Mouse (Mus musculus) embryonic facial prominence, embryonic 11.5 days (tissue): ENCODE measurements around the gene Ndrg3. TPM values are rescaled to one million over a fixed set of nuclear protein-coding genes. Genes with fewer than 3 reads are reported as not detected.

Source experiments
- ATAC-seq: fragments of 200-750 bp; cut with Nextera tagmentation; replicated peaks from 2 replicates; pipeline ENCODE4 v1.8.0; 2017; ENCODE audit warnings: low read depth; ENCODE audit not compliant: insufficient number of reproducible peaks, low FRiP score, low TSS enrichment
- DNase-seq: peaks from one replicate; pipeline ENCODE4 v3.0.0-alpha.2; 2015; ENCODE audit warnings: low spot score
- H3K27ac ChIP-seq: fragments of 300-500 bp; sonication (generic); replicated peaks from 2 replicates; pipeline ENCODE4 v1.5.1; 2014; ENCODE audit warnings: mild to moderate bottlenecking, low read depth, low read length, control low read depth
- H3K27me3 ChIP-seq: fragments of 300-500 bp; sonication (generic); 2 replicates; pipeline ENCODE4 v1.6.1; 2014; ENCODE audit warnings: mild to moderate bottlenecking, low read length, moderate library complexity, mixed read lengths; ENCODE audit not compliant: control insufficient read depth, insufficient read depth
- H3K36me3 ChIP-seq: fragments of 300-500 bp; sonication (generic); replicated peaks from 2 replicates; pipeline ENCODE4 v1.6.1; 2014; ENCODE audit warnings: low read depth, mild to moderate bottlenecking, low read length, moderate library complexity, mixed read lengths; ENCODE audit not compliant: control insufficient read depth, insufficient read depth
- H3K4me1 ChIP-seq: fragments of 300-500 bp; sonication (generic); 2 replicates; pipeline ENCODE4 v1.6.1; 2014; ENCODE audit warnings: low read length, mixed read lengths; ENCODE audit not compliant: control insufficient read depth, insufficient read depth
- H3K4me2 ChIP-seq: fragments of 300-500 bp; sonication (generic); 2 replicates; pipeline ENCODE4 v1.6.1; 2014; ENCODE audit warnings: low read depth, mild to moderate bottlenecking, control low read depth, low read length, moderate library complexity
- H3K4me3 ChIP-seq: fragments of 300-500 bp; sonication (generic); 2 replicates; pipeline ENCODE4 v1.5.1; 2014; ENCODE audit warnings: low read depth, low read length, control low read depth
- H3K9ac ChIP-seq: fragments of 300-500 bp; sonication (generic); replicated peaks from 2 replicates; pipeline ENCODE4 v1.6.1; 2014; ENCODE audit warnings: mild to moderate bottlenecking, control low read depth, low read length
- H3K9me3 ChIP-seq: fragments of 300-500 bp; sonication (generic); replicated peaks from 2 replicates; pipeline ENCODE4 v1.6.1; 2016; ENCODE audit warnings: mild to moderate bottlenecking, low read length, inconsistent platforms, mixed read lengths; ENCODE audit not compliant: control insufficient read depth
- WGBS: fragments of 180-500 bp; shearing (Covaris S2); extraction: QIAGEN DNeasy Blood & Tissue Kit; methylation state at CpG from one replicate; pipeline ENCODE4 v1.1.7; 2014; 5-methylcytosine and 5-hydroxymethylcytosine counted together
- polyA plus RNA-seq: library from polyadenylated mRNA; unstranded; fragments of >200 nt; fragmentation: Nextera tagmentation; extraction: Ambion mirVana; gene quantifications from 2 replicates; pipeline ENCODE4 v1.2.1, GENCODE M21; 2014

Ndrg3 gene
- polyA plus RNA-seq, 1 experiment from 2014 or later, result 42.2 TPM

GRCm38 (mm10) chr2:157028261-157028660, 36.4 kb upstream of the Ndrg3 start:
- Histone ChIP-seq H3K36me3 (peaks cover 55% of the 10 kb centered on the region), H3K27me3 (no peaks in the 10 kb centered on the region), H3K4me2 (no peak overlapping the region), H3K4me1 (no peaks in the 10 kb centered on the region), H3K9ac (no peak overlapping the region), H3K4me3 (no peak overlapping the region), H3K9me3 (no peaks in the 10 kb centered on the region), H3K27ac (no peak overlapping the region)
- WGBS, result 87% methylated on average over 4 of the region's 4 CpGs
- DNase-seq, result no peak
- no peak for ATAC-seq

GRCm38 (mm10) chr2:157027106-157028008, 35.5 kb upstream of the Ndrg3 start:
- H3K27me3 ChIP-seq, result no peaks in the 10 kb centered on the region
- DNase-seq (no peak), ATAC-seq (no peak)
- WGBS, result 87% methylated on average over 21 of the region's 21 CpGs
- H3K4me3 ChIP-seq, result no peak overlapping the region
- peaks cover 57% of the 10 kb centered on the region for H3K36me3 ChIP-seq
- H3K27ac ChIP-seq, result no peak overlapping the region
- no peak overlapping the region for H3K9ac ChIP-seq
- no peaks in the 10 kb centered on the region for H3K4me1 ChIP-seq
- H3K9me3 ChIP-seq, result no peaks in the 10 kb centered on the region
- H3K4me2 ChIP-seq, result no peak overlapping the region

GRCm38 (mm10) chr2:157021156-157021555, 29.3 kb upstream of the Ndrg3 start:
- H3K9me3 ChIP-seq, result no peaks in the 10 kb centered on the region
- H3K4me2 ChIP-seq, result no peak overlapping the region
- no peak overlapping the region for H3K9ac ChIP-seq
- no peak overlapping the region for H3K4me3 ChIP-seq
- DNase-seq (no peak), ATAC-seq (no peak)
- no peak overlapping the region for H3K27ac ChIP-seq
- H3K4me1 ChIP-seq, result no peaks in the 10 kb centered on the region
- H3K36me3 ChIP-seq, result peaks cover 52% of the 10 kb centered on the region
- no peaks in the 10 kb centered on the region for H3K27me3 ChIP-seq
- 94% methylated on average over 16 of the region's 16 CpGs for WGBS

GRCm38 (mm10) chr2:157019228-157019627, 27.4 kb upstream of the Ndrg3 start:
- H3K4me2 ChIP-seq, result no peak overlapping the region
- WGBS, result 96% methylated on average over 4 of the region's 4 CpGs
- H3K36me3 ChIP-seq, result peaks cover 43% of the 10 kb centered on the region
- no peaks in the 10 kb centered on the region for H3K4me1 ChIP-seq
- H3K9ac ChIP-seq, result no peak overlapping the region
- H3K27ac ChIP-seq, result no peak overlapping the region
- DNase-seq, result no peak
- H3K27me3 ChIP-seq, result no peaks in the 10 kb centered on the region
- ATAC-seq, result no peak
- H3K4me3 ChIP-seq, result no peak overlapping the region
- H3K9me3 ChIP-seq, result no peaks in the 10 kb centered on the region

- Histone ChIP-seq H3K4me3 (no peak overlapping the region), H3K4me2 (no peak overlapping the region), H3K9me3 (no peaks in the 10 kb centered on the region), H3K27ac (no peak overlapping the region), H3K27me3 (no peaks in the 10 kb centered on the region), H3K9ac (no peak overlapping the region), H3K4me1 (no peaks in the 10 kb centered on the region), H3K36me3 (peaks cover 29% of the 10 kb centered on the region)
- 88% methylated on average over 18 of the region's 18 CpGs for WGBS
- DNase-seq (no peak), ATAC-seq (no peak)
Measured at GRCm38 (mm10) chr2:157016529-157017270, 24.8 kb upstream of the Ndrg3 start.

DNA sequence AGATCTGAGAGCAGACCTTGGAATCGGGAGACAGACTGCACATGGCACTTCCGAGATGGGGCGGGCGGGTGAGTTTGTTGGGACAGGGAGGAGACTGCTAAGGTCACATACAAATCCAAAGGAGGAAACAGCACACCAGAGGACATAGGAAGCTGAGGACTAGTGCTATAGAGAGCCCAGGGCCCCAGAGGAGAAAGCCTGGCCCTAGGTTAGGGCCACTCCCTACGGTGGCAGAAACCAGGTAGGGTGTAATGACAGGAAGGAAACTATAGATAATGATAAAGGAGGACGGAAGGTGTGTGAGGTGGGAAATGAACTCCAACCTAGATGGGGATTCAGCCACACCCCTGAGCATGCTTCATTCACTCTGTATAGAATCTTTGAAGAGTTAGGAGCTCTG, 20.5 kb upstream of the Ndrg3 start:
- Histone ChIP-seq H3K4me2 (no peak overlapping the region), H3K9ac (no peak overlapping the region), H3K9me3 (no peaks in the 10 kb centered on the region), H3K4me3 (no peak overlapping the region), H3K27me3 (no peaks in the 10 kb centered on the region), H3K27ac (no peak overlapping the region), H3K4me1 (no peaks in the 10 kb centered on the region), H3K36me3 (peaks cover 9% of the 10 kb centered on the region)
- ATAC-seq (no peak), DNase-seq (no peak)
- WGBS, result 89% methylated on average over 6 of the region's 6 CpGs

GRCm38 (mm10) chr2:157010634-157011310, 18.9 kb upstream of the Ndrg3 start:
- WGBS, result 52% methylated on average over 11 of the region's 11 CpGs
- Histone ChIP-seq H3K27me3 (no peaks in the 10 kb centered on the region), H3K36me3 (no peaks in the 10 kb centered on the region; the same call in none of the 2 replicates), H3K4me1 (no peaks in the 10 kb centered on the region; the same call in 1 of the 2 replicates), H3K4me3 (no peak overlapping the region), H3K9ac (no peak overlapping the region), H3K27ac (no peak overlapping the region), H3K9me3 (no peaks in the 10 kb centered on the region), H3K4me2 (no peak overlapping the region)
- DNase-seq (no peak), ATAC-seq (no peak)
